Mouse (Mus musculus) brain, embryonic 14.5 days (tissue): Measurements from ENCODE around the gene Mras. TPM values are rescaled to one million over a fixed set of nuclear protein-coding genes. Genes with fewer than 3 reads are reported as not detected.

Source experiments
- DNase-seq: peaks from one replicate; pipeline ENCODE4 v3.0.0-alpha.2; 2011; ENCODE audit warnings: low read depth
- CTCF ChIP-seq: fragments of 200-500 bp; IDR thresholded peaks from 2 replicates; pipeline ENCODE4 v1.5.1; 2012; ENCODE audit warnings: inconsistent platforms, mild to moderate bottlenecking, moderate library complexity, borderline replicate concordance; ENCODE audit not compliant: insufficient read depth, insufficient read length; ENCODE audit errors: extremely low read depth
- POLR2A ChIP-seq: fragments of 200-500 bp; IDR thresholded peaks from 2 replicates; pipeline ENCODE4 v1.6.1; 2012; ENCODE audit warnings: mild to moderate bottlenecking, inconsistent platforms, borderline replicate concordance; ENCODE audit not compliant: poor library complexity, insufficient read depth, insufficient read length, severe bottlenecking; ENCODE audit errors: extremely low read depth
- polyA plus RNA-seq: library from polyadenylated mRNA; depleted of rRNA; stranded (reverse); fragments of >200 nt; gene quantifications from 2 replicates; pipeline ENCODE4 v1.2.3, GENCODE M21; 2012

The Mras gene
- polyA plus RNA-seq, 1 experiment: 71.0 TPM

DNA sequence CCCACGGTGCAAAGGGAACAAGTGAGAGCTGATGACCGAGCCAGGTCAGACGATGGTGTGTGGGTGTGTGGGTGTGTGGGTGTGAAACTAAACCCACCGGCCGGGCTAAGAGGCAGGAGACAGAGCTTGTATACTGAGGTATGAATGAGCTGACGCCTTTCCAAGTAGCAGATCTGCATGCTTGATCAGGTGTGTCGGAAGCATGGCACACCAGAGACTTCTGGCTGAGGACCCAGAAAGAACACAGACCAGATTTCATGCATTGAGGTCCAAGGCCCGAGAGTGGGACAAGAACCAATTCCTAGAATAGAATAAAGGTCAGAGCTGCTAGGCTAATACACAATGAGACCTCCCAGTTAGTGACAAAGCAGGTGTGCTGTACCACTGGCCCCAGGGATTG lies 1.9 kb upstream of the Mras start:
- DNase-seq: no peak
- TF ChIP-seq CTCF (no peak), POLR2A (no peak)

DNA sequence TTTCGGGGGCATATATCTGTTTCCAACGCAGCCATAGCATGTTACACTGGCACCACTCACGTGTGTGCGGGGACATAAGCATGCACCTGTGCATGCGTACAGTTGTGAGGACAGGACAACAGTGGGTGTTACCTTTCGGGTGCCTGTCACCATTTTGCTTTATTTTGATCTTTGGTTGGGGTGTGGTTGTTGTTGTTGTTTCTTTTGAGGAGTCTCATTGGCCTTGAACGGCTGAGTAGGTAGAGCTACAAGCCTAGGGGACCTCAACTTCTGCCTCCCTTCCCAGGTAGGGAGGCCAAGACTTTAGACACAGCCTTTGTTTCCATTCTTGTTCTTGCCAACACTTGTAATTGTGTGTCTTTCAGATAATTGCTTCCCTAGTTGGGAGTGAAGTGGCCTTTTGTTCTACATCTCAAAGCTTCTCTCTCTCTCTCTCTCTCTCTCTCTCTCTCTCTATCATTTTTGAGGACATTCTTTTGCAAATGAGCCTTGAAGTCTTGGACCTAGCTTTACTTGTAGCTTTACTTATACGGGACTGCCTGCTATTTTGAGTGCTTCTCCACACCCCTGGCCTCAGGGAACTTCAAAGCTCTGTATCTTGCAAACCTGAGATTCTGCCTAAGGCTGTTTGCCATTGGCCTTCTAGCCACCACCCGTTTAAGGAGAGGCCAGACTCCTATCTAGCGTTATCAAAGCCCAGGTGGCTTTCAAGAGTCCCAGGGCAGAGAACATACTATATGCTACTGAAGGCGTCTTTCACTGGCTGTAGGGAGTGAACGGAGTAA lies 792 bp upstream of the Mras start:
- DNase-seq: no peak
- TF ChIP-seq POLR2A (no peak), CTCF (no peak)

DNA sequence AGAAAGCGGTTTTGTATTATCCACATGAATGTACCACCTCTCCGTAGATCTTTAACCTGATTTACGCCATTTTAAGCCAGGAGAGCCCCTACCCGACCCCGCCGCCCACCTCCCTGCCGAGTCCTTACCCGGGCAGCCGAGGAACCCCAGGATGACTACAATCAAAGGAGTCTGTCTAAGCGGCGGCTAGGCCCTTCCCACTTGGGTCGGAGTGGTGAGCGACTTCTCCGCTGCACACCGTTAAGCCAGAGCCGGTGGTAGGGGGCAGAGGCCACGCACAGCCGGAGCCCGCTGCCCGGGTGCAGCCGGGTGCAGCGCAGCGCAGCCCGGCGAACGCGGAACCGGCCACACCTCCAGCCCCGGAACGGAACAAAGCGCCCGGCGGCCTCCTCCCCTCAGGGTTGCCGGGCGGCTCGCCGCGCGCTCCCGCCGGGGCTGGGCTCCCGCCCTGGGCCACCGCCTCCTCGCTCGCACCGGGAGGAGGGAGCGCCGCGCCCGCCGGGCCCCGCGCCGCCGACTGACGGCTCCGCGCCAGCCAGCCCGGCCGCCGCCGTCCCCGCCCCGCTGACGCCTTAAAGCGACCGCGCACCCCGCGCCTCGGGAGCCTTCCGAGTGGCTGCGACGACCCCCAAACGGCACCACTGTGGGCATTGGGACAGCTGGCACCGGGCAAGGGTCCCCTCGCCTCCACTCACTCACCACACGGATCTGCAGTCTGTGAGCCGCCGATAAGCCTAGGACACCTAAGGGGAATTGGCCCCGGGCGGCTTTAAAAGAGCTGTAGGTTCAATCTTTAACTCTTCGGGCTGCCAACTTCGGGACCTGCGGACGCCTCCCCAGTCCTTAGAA lies 775 bp downstream of the Mras start:
- peak; percentile 83 for TF ChIP-seq POLR2A
- no peak for TF ChIP-seq CTCF
- peak; percentile 79 for DNase-seq

DNA sequence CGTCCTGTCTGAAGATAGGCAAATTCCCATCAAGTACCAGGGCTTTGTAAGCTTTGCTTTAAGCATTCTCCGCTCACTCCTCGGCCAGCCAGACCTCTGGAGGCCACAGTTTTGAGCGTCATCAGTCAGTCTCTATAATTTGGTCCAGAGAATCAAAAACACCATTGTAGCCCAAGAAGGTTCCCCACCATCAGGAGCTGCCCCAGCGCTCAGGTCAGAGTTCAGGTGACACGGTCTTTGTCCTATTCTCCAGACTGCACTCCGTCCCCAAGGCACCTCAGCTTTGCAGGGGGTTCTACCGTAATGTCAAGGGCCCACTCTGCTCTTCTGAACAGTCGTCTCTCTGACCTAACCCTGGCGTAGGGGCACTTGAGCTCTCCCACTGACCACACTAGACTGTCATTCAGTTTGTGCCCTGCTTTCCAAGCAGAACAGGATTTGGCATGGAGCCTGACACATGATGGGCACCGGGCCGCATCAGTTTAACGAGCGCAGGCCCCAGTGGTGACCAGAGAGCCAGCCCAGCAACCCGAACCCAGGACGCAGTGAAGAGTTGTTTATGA lies 1.5 kb downstream of the Mras start:
- DNase-seq: peak; percentile 75

DNA sequence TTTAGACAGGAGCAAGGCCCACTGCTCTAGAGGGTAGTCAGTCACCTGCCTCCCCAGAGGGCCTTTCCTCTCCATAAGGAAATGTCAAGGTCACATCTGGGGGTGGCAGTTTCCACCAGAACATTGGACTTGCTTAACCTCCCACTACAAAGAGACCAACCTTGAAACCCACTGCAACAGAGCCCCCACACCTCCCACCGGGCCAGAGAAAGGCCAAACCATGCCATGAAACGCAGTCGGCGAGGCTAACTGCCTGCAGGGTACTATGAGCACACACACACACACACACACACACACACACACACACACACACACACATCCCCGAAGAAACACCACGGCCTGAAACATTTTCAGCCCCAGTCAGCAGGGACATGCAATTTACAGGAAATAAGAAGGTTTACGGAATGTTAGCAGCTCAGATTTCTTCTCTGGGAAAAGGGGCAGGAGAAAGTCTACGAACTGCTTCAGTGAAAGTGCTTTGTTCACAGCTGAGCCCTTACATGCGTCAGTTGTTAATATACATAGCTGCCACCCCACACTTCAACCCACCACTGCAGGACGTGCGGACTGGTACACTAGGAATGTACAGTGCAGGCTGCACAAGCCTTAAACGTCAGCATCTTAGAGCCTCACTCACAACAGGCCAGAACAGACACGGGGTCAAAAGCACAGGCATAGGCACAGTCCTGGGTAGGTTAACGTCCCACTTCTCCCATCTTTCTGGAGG lies 2.1 kb downstream of the Mras start:
- peak; percentile 70 for DNase-seq
- no peak for TF ChIP-seq POLR2A
- TF ChIP-seq CTCF: no peak

More for the DNA sequence above, 1.5 kb downstream of the Mras start:
- TF ChIP-seq CTCF: no peak

DNA sequence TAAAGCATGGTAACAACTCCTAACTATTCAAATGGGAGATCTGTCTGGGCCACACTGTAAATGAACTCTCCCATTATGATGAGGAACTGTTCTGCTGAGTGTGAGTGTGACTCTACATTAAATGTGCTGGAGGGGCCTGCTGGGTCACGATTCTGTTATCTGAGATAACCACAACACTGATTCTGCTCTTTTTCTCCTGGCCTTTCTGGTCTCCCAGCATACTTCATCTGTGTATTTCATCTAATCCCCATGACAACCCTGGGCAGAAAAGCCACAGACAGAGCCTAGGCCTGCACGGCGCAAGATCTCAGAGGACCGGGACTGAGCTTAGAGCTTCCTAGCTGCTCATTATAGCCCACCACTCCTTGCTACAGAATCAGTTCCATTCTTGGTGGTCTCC lies 4.7 kb downstream of the Mras start:
- DNase-seq: no peak
- TF ChIP-seq POLR2A (no peak), CTCF (no peak)

DNA sequence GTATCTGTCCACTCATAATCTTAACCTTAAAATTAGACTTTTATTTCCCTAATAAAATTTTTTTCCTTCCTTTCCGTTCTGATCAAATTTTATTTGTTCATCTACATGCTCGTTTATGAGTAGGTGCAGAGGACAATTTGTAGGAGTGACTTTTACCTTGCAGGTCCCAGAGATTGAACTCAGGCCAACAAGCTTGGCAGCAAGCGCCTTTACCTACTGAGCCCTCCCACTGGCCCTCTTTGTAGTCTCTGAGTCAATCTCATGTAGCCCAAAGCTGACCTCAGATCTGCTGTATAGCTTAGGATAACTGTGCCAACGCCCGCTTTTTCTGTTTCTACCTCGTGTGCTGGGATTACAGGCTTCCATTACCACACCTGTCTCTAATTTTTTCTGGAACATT lies 5.2 kb downstream of the Mras start:
- TF ChIP-seq POLR2A (no peak), CTCF (no peak)
- no peak for DNase-seq

DNA sequence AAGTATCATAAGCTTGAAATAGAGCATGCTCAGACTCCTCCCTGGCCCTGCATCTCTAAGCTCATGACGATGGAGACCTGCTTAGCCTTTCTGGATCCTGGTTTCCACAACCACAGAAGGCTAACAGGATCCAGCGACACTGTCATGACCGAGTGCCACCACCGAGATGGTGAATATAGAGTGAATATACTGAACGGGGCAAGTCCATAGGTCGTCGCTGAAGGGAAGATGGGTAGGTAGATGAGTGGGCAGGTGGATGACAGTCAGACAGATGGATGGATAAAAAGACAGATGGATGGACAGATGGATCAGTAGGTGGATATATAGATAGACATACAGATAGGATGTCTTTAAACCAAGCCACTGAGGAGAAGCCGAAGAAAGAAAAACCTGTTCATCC lies 5.8 kb downstream of the Mras start:
- TF ChIP-seq CTCF (no peak), POLR2A (no peak)
- DNase-seq: no peak

DNA sequence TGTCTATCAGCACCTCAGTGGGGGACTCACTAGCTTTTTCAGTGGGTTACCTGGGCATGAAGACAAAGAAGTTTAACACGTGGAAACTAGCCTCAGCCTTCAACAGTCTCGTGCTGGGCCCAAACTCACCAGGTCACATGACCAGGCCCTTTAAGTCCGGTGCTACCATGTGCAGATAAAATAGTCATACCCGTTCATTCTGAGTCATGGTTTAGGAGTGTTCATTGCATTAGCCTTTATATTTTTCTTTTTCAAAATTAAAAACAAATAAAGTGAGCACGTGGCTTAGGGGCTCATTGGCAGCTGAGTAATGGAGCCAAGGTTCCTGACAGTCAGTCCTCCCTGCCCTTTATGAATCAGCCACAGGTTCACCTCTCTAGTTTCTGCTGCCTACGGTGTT lies 6.4 kb downstream of the Mras start:
- no peak for DNase-seq
- TF ChIP-seq POLR2A: no peak
- no peak for TF ChIP-seq CTCF

DNA sequence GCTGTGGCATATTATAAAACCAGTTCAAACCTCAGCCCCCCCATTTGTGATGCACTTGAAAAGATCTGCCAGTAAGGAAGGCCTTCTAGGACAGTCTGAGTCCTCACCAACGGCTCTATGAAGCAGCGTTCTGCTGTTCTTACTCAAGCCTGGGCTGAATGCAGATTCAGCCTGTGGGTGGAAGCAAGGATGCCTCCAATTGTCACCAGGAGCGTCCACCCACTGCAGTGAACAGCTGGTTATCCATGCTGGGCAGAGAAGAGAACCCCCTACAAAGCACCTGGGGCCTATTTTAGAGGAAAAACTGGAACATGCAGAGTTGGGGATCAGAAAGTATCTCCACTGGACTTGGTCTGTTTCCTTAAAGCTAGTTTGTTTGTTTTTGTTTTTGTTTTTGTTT lies 7.3 kb downstream of the Mras start:
- TF ChIP-seq POLR2A (no peak), CTCF (no peak)
- no peak for DNase-seq
